Mouse (Mus musculus) intestine, embryonic 14.5 days (tissue): ENCODE results near the gene Crocc. TPM values are rescaled to one million over a fixed set of nuclear protein-coding genes. Genes with fewer than 3 reads are reported as not detected.
A peak's percentile ranks its signal among the peaks of the same experiment; 100 is the strongest.

Source experiments
- ATAC-seq: fragments of 200-750 bp; cut with Nextera tagmentation; replicated peaks from 2 replicates; pipeline ENCODE4 v1.8.0; 2017; ENCODE audit warnings: low read depth, moderate number of reproducible peaks, moderate TSS enrichment, moderate library complexity; ENCODE audit not compliant: low FRiP score, low TSS enrichment
- DNase-seq: peaks from one replicate; pipeline ENCODE4 v3.0.0-alpha.2; 2018; ENCODE audit warnings: low spot score
- H3K27ac ChIP-seq: fragments of 300-500 bp; sonication (generic); 2 replicates; pipeline ENCODE4 v1.5.1; 2014; ENCODE audit warnings: low read depth, mild to moderate bottlenecking, control low read depth
- H3K27me3 ChIP-seq: fragments of 300-500 bp; sonication (generic); replicated peaks from 2 replicates; pipeline ENCODE4 v1.6.1; 2014; ENCODE audit warnings: low read length, control low read depth; ENCODE audit not compliant: control insufficient read depth, insufficient read depth
- H3K36me3 ChIP-seq: fragments of 300-500 bp; sonication (generic); 2 replicates; pipeline ENCODE4 v1.6.1; 2014; ENCODE audit warnings: low read length, control low read depth; ENCODE audit not compliant: control insufficient read depth, insufficient read depth
- H3K4me1 ChIP-seq: fragments of 300-500 bp; sonication (generic); replicated peaks from 2 replicates; pipeline ENCODE4 v1.6.1; 2014; ENCODE audit warnings: low read length, control low read depth, mixed read lengths; ENCODE audit not compliant: control insufficient read depth, insufficient read depth
- H3K4me2 ChIP-seq: fragments of 300-500 bp; sonication (generic); 2 replicates; pipeline ENCODE4 v1.6.1; 2014; ENCODE audit warnings: low read length
- H3K4me3 ChIP-seq: fragments of 300-500 bp; sonication (generic); 2 replicates; pipeline ENCODE4 v1.5.1; 2014; ENCODE audit warnings: low read depth, low read length, control low read depth, mixed read lengths
- H3K9ac ChIP-seq: fragments of 300-500 bp; sonication (generic); 2 replicates; pipeline ENCODE4 v1.6.1; 2014; ENCODE audit warnings: mild to moderate bottlenecking, low read length
- H3K9me3 ChIP-seq: fragments of 300-500 bp; sonication (generic); 2 replicates; pipeline ENCODE4 v1.6.1; 2016; ENCODE audit warnings: low read length, control low read depth; ENCODE audit not compliant: control insufficient read depth
- WGBS: fragments of 180-500 bp; shearing (Covaris S2); extraction: QIAGEN DNeasy Blood & Tissue Kit; methylation state at CpG from one replicate; pipeline ENCODE4 v1.1.7; 2014; 5-methylcytosine and 5-hydroxymethylcytosine counted together
- polyA plus RNA-seq: library from polyadenylated mRNA; unstranded; fragments of >200 nt; fragmentation: Nextera tagmentation; extraction: Ambion mirVana; gene quantifications from 2 replicates; pipeline ENCODE4 v1.2.1, GENCODE M21; 2014

The Crocc gene
- polyA plus RNA-seq, 1 experiment from 2014 or later, result 6.6 TPM

DNA sequence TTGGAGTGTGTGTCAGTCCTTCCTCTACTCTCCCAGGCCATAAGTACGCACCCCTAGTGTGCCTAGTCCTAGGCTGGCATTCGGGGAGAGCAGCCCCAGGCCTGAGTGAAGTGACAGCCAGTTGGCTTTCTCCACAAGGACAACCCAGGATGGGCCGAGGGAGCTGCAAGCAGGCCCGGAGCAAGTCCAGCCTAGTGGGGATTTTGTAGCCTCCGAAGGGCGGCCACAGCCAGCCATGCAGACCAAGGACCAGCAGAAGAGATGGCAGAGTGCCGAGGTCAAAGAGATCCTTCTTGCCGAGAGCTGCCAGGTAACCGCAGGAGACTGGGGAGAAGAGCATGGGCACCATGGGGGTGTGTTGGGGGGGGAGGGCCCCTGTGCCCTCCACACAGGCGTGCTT, 34.7 kb upstream of the Crocc start:
- Histone ChIP-seq H3K36me3 (no peaks in the 10 kb centered on the region), H3K4me3 (no peak overlapping the region), H3K4me2 (no peak overlapping the region), H3K27me3 (no peaks in the 10 kb centered on the region), H3K4me1 (no peaks in the 10 kb centered on the region; the same call in 1 of the 2 replicates), H3K9me3 (no peaks in the 10 kb centered on the region), H3K27ac (no peak overlapping the region), H3K9ac (no peak overlapping the region)
- DNase-seq (no peak), ATAC-seq (no peak)
- 79% methylated on average over 10 of the region's 10 CpGs for WGBS

DNA sequence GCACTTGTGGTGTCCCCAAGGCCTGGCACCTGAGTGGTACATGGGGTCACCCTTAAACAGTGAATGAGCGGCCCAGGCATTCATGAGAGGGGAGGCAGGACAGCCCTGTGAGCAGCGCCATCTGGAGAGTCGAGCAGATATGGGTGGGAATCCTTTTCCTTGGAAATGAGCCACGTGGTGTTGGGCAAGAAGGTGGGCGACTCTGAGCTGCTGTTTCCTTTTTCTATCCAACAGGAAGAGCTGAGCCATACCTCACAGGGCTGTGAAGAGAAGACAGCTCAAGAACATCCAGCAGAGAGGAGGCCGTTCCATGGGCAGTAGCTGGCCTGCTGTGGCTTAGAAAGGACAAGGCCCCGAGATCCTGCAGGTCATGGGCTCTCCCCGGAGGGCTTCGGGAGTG, 28.4 kb upstream of the Crocc start:
- H3K4me2 ChIP-seq, result no peak overlapping the region
- H3K9me3 ChIP-seq, result no peaks in the 10 kb centered on the region
- no peak overlapping the region for H3K9ac ChIP-seq
- H3K4me1 ChIP-seq, result no peaks in the 10 kb centered on the region
- no peak overlapping the region for H3K27ac ChIP-seq
- no peak for DNase-seq
- no peak overlapping the region for H3K4me3 ChIP-seq
- ATAC-seq, result no peak
- no peaks in the 10 kb centered on the region for H3K36me3 ChIP-seq
- WGBS, result 61% methylated on average over 9 of the region's 9 CpGs
- H3K27me3 ChIP-seq, result no peaks in the 10 kb centered on the region

DNA sequence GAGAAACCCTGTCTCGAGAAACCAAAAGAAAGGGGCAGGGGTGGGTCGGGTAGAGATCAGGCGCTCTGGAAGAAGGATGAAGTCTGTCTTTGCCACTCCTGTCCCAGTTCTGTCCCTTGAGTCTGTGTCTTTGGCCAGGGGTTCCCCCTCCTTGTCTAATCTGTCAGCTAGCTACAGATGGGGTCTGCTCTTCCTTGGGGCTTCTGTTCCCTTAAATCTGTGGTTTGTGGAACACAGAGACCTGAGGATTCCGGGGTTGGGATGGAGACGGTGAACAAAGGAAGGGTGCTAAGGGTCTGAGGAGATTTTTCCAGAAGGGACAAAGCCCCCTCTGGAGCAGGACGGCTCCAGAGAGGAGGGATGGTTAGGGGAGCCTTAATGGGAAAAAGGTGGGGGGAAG, 27.7 kb upstream of the Crocc start, which contains the start of gene Spata21:
Spata21 (plus strand) TSS at position 301 of the 400 bp plus-strand sequence.
- H3K4me1 ChIP-seq, result no peaks in the 10 kb centered on the region
- H3K27me3 ChIP-seq, result no peaks in the 10 kb centered on the region
- no peak within 1 kb of the TSS for H3K4me2 ChIP-seq
- WGBS, result 75% methylated on average over 6 of the region's 6 CpGs
- ATAC-seq (no peak), DNase-seq (no peak)
- H3K4me3 ChIP-seq, result no peak within 1 kb of the TSS
- H3K9ac ChIP-seq, result no peak within 1 kb of the TSS
- H3K9me3 ChIP-seq, result no peaks in the 10 kb centered on the region
- no peak within 1 kb of the TSS for H3K27ac ChIP-seq
- H3K36me3 ChIP-seq, result no peaks in the 10 kb centered on the region

DNA sequence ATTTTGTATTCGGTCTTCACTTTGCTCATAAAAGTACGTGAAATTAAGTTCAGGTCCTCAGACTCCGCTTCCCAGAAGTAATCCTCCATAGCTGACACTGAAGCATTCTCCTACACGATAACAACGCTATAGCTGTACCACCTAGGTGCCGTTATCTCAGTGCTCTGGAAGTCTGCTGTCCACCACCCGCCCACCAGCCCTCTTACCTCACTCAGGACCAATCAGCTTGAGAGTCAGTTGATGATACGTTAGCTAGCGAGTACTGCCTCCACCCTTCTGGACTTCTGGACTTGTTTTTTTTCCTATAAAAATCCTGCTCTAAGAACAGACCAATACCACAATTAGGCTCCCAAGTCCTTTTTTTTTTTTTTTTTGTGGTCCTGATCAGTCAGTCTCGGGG, 26.5 kb upstream of the Crocc start:
- Histone ChIP-seq H3K4me1 (no peaks in the 10 kb centered on the region), H3K4me3 (no peak overlapping the region), H3K27ac (no peak overlapping the region), H3K4me2 (no peak overlapping the region), H3K9ac (no peak overlapping the region), H3K27me3 (no peaks in the 10 kb centered on the region), H3K36me3 (no peaks in the 10 kb centered on the region), H3K9me3 (no peaks in the 10 kb centered on the region)
- ATAC-seq (no peak), DNase-seq (no peak)
- WGBS, result 62% methylated on average over 10 of the region's 10 CpGs

DNA sequence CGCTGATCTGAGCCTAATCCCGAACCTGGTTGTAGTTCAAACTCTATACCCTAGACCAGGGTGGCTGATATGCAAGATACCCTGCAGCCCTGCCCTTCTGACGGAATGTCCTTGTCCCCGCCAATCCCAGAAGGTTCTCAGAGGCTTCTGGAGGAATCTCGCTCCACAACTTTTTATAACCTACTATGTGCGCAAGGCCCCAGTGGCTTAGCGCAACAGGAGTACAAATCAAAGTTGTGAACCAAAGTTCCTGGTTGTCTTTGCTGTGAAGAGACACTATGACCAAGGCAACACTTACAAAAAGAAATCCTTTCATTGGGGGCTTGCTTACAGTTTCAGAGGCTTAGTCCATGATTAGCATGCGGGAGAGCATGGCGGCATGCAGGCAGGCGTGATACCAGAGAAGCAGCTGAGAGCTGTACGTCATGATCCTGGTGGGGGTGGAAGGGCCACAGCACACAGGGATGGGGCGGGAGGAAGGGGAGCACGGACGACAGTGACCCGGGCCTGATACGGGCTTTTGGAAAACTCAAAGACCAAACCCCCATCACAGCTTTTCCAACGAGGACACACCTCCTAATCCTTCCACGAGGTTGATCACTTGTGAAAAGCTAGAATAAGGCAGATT, 18.3 kb upstream of the Crocc start:
- Histone ChIP-seq H3K9me3 (no peaks in the 10 kb centered on the region), H3K36me3 (peaks cover 10% of the 10 kb centered on the region; the same call in 1 of the 2 replicates), H3K27ac (no peak overlapping the region), H3K27me3 (no peaks in the 10 kb centered on the region), H3K9ac (no peak overlapping the region), H3K4me1 (peaks cover 10% of the 10 kb centered on the region), H3K4me3 (peak overlapping the region; percentile 98; the same call in 1 of the 2 replicates), H3K4me2 (no peak overlapping the region)
- ATAC-seq, result no peak
- 76% methylated on average over 18 of the region's 18 CpGs for WGBS
- no peak for DNase-seq

DNA sequence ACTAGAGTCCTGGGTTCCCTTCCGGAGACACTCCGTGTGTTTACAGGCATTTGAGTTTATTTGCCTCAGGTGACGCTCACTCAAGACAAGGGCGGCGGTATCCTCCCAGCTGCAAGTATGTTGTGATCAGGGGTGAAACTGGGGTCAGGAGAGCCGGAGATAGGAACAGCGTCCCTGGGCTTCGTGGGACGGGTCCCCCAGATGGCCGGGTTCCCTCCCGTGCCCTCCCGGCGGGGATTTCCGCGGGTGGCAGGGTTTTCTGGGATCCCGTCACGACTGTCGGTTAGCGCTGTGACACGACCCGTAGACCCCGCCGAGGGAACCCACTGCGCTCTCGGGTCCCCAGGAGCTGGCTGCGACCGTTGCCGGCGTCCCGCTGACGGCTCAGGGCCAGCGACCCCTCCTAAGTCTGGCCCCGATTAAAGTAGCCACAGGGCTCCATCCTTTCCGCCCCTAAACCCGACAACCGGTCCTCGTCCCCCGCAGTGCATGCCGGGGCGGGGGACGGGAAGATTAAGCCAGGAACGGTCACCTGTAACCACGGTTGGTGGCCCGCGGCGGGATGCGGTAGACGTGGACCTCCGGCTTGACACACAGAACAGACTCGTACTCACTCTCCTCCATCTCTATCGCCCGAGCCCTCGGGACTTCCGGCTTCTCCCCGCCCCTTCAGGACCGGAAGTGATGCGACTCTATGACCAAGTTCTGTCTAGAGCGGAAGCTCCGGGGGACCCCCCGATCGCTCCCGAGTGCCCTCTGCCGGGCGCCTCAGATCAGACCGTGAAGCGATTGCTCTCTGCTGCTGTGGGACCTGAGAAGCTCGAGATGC, 17.5 kb upstream of the Crocc start, which contains the start of gene Necap2:
Necap2 (minus strand) TSS at position 677 of the 829 bp plus-strand sequence.
- Histone ChIP-seq H3K27me3 (no peaks in the 10 kb centered on the region), H3K9me3 (no peaks in the 10 kb centered on the region), H3K4me3 (peak within 1 kb of the TSS; percentile 98), H3K36me3 (peaks cover 17% of the 10 kb centered on the region), H3K27ac (peak within 1 kb of the TSS; percentile 60; the same call in 1 of the 2 replicates), H3K4me1 (peaks cover 10% of the 10 kb centered on the region), H3K4me2 (peak within 1 kb of the TSS; percentile 80), H3K9ac (peak within 1 kb of the TSS; percentile 79)
- DNase-seq (peak; percentile 93), ATAC-seq (peak; percentile 90)
- WGBS, result under 1% methylated on average over 67 of the region's 67 CpGs

DNA sequence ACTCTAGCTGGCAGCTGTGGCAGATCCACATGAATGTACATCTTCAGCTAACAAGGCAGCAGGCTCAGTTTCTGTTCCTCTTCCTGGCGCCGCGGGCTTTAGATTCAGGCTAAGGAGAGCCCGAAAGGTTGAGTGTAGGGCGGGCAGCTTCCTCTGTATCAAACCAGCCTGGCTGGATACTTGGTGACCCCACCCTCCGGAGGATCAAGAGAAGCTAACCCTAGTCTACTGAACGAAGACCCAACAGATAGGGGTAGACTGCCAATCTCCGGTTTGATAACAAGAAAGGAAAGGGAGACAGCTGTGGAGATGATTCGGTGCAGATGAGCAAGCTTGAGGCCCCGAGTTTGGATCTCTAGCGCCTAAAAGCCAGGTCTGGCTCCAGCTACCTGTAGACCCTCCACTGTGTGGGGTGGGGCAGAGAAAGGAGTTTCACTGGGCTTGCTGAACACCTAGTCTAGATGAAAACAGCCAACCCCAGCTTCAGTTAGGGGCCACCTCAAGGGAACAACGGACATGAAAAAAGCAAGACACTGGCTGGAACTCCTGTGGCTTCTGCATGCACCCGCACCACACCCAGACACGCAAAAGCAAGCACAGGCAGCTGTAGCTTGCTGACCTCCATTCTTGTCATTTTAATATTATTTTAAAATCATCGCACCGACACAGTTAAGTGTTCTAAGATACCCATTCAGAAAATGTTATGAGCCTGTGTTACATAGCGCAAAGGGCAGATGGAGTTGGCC, 16.6 kb upstream of the Crocc start:
- Histone ChIP-seq H3K4me1 (peaks cover 10% of the 10 kb centered on the region), H3K27ac (no peak overlapping the region), H3K9ac (peak overlapping the region; percentile 79), H3K36me3 (peaks cover 26% of the 10 kb centered on the region), H3K9me3 (no peaks in the 10 kb centered on the region), H3K4me3 (peak overlapping the region; percentile 98), H3K27me3 (no peaks in the 10 kb centered on the region), H3K4me2 (peak overlapping the region; percentile 80)
- 80% methylated on average over 17 of the region's 17 CpGs for WGBS
- ATAC-seq, result no peak
- DNase-seq, result no peak

DNA sequence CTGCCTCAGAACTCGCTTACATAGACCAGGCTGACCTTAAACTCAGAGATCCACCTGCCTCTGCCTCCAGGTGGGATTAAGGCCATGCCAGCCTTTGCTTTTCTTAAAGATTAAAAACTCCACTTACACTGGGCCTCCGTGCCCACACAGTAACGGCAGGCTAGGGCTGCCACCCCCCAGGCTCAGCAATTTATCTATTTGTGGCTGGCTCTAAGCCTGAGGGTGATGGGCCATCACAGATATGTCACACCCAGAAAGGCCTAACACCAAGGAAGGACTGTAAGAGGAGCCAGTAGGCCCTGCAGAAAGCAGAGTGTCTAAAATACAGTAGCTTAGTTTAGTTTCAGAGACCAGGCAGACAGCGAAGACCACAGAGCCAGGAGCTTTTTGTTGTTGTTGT, 13.8 kb upstream of the Crocc start:
- Histone ChIP-seq H3K9me3 (no peaks in the 10 kb centered on the region), H3K4me1 (peaks cover 10% of the 10 kb centered on the region), H3K36me3 (peaks cover 51% of the 10 kb centered on the region), H3K4me2 (no peak overlapping the region), H3K4me3 (no peak overlapping the region), H3K9ac (no peak overlapping the region), H3K27ac (no peak overlapping the region), H3K27me3 (no peaks in the 10 kb centered on the region)
- ATAC-seq (no peak), DNase-seq (no peak)
- WGBS, result 93% methylated on average over 4 of the region's 4 CpGs
